Mouse (Mus musculus) liver, embryonic 11.5 days (tissue): ENCODE results near the gene Orc5. TPM values are rescaled to one million over a fixed set of nuclear protein-coding genes. Genes with fewer than 3 reads are reported as not detected.
"Not testable (repeated sequence)": the region's sequence is repeated elsewhere in the genome, so short reads cannot be mapped to it uniquely, and the experiment has no call there.

ENCODE experiments used
- ATAC-seq: fragments of 200-750 bp; cut with Nextera tagmentation; replicated peaks from 2 replicates; pipeline ENCODE4 v1.8.0; 2017; ENCODE audit warnings: moderate number of reproducible peaks, mild to moderate bottlenecking, moderate TSS enrichment, moderate library complexity; ENCODE audit not compliant: low FRiP score
- DNase-seq: peaks from one replicate; pipeline ENCODE4 v3.0.0-alpha.2; 2017; ENCODE audit warnings: low spot score
- H3K27ac ChIP-seq: fragments of 300-500 bp; sonication (generic); 2 replicates; pipeline ENCODE4 v1.5.1; 2014; ENCODE audit warnings: mild to moderate bottlenecking, low read depth, low read length, control low read depth
- H3K27me3 ChIP-seq: fragments of 300-500 bp; sonication (generic); replicated peaks from 2 replicates; pipeline ENCODE4 v1.6.1; 2014; ENCODE audit warnings: low read length, mixed read lengths; ENCODE audit not compliant: control insufficient read depth, insufficient read depth
- H3K36me3 ChIP-seq: fragments of 300-500 bp; sonication (generic); 2 replicates; pipeline ENCODE4 v1.6.1; 2014; ENCODE audit warnings: mild to moderate bottlenecking, low read length, moderate library complexity, mixed read lengths; ENCODE audit not compliant: control insufficient read depth, insufficient read depth
- H3K4me1 ChIP-seq: fragments of 300-500 bp; sonication (generic); replicated peaks from 2 replicates; pipeline ENCODE4 v1.6.1; 2014; ENCODE audit warnings: low read length, mixed read lengths; ENCODE audit not compliant: control insufficient read depth, insufficient read depth
- H3K4me2 ChIP-seq: fragments of 300-500 bp; sonication (generic); 2 replicates; pipeline ENCODE4 v1.6.1; 2014; ENCODE audit warnings: mild to moderate bottlenecking, control low read depth, moderate library complexity
- H3K4me3 ChIP-seq: fragments of 300-500 bp; sonication (generic); 2 replicates; pipeline ENCODE4 v1.5.1; 2014; ENCODE audit warnings: low read depth, low read length, control low read depth
- H3K9ac ChIP-seq: fragments of 300-500 bp; sonication (generic); 2 replicates; pipeline ENCODE4 v1.6.1; 2014; ENCODE audit warnings: low read depth, low read length, control low read depth
- H3K9me3 ChIP-seq: fragments of 300-500 bp; sonication (generic); 2 replicates; pipeline ENCODE4 v1.6.1; 2016; ENCODE audit warnings: low read length, inconsistent platforms, mixed read lengths; ENCODE audit not compliant: control insufficient read depth
- WGBS: fragments of 180-500 bp; shearing (Covaris S2); extraction: QIAGEN DNeasy Blood & Tissue Kit; methylation state at CpG from one replicate; pipeline ENCODE4 v1.1.7; 2014; 5-methylcytosine and 5-hydroxymethylcytosine counted together
- polyA plus RNA-seq: library from polyadenylated mRNA; unstranded; fragments of >200 nt; fragmentation: Nextera tagmentation; extraction: Ambion mirVana; gene quantifications from 2 replicates; pipeline ENCODE4 v1.2.1, GENCODE M21; 2014

Orc5 gene
- polyA plus RNA-seq, 1 experiment from 2014 or later, result 89.0 TPM

DNA sequence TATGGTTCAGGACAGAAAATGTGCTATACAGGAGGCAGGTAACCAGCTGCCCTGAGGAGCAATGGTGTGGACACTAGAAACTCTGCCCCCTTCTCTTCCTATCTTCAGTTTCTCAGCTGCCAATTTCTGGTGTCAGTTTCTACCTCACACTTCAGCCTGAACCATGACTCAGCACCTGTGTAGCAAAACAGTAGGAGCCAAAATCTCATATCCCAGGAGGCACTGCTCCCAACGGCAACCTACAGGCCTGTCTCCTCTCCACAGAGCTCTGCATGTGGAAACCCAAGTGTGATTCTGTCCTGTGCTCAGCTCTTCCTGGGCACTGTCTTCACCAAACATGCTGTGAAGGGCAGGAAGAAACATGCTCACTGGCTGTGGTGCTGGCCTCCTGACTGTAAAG lies 64.5 kb downstream of the Orc5 start:
- Histone ChIP-seq H3K4me1 (no peaks in the 10 kb centered on the region), H3K27ac (no peak overlapping the region), H3K9me3 (no peaks in the 10 kb centered on the region), H3K4me3 (no peak overlapping the region), H3K36me3 (peaks cover 2% of the 10 kb centered on the region; the same call in 1 of the 2 replicates), H3K27me3 (no peaks in the 10 kb centered on the region), H3K9ac (no peak overlapping the region), H3K4me2 (no peak overlapping the region)
- WGBS, result 46% methylated on average over 1 of the region's 1 CpGs
- DNase-seq (no peak), ATAC-seq (peak; percentile 70)

DNA sequence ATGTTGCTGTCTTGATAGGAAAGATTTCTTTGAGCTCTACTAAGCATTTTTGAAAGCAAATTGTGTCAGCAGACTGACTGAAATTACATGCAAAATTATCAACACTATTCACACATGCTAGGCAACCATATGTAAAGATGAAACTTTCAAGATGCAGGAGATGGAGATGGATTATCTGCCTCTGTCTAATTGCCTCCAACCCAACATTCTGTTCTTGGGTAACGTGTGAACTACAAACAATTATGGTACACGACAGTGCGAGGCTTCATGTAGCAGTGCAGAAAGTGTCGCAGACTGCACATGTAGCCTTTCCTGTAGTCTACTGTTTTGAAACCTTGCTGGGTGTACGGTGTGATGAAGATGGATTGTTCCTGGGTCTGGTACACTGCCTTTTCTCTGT lies 67.7 kb downstream of the Orc5 start:
- no peak for DNase-seq
- no peaks in the 10 kb centered on the region for H3K4me1 ChIP-seq
- no peak overlapping the region for H3K9ac ChIP-seq
- ATAC-seq, result no peak
- WGBS, result 91% methylated on average over 5 of the region's 5 CpGs
- no peak overlapping the region for H3K4me2 ChIP-seq
- no peaks in the 10 kb centered on the region for H3K36me3 ChIP-seq
- no peaks in the 10 kb centered on the region for H3K27me3 ChIP-seq
- H3K4me3 ChIP-seq, result no peak overlapping the region
- H3K9me3 ChIP-seq, result no peaks in the 10 kb centered on the region
- no peak overlapping the region for H3K27ac ChIP-seq

DNA sequence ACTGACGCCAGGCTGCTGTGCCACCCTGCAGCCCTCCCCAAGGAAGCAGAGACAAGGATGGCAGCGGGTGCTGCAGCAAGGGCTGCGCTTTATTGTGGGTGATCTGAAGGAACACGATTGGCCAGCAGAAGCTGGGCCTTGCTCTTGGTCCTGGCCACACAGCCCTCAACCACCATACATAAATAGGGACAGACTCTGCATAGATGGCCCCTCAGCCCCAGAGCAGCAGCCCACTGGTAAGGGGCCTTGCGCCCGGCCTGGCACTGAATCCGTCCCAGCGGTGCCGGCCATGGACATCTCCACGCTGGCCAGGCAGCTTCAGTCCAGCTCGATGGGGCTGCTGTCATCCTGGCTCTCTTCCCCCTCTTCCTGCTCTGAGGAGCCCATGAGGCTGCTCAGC lies 77.8 kb downstream of the Orc5 start:
- H3K36me3 ChIP-seq, DNase-seq, H3K27ac ChIP-seq, H3K4me3 ChIP-seq, H3K9ac ChIP-seq, H3K4me1 ChIP-seq, ATAC-seq, H3K27me3 ChIP-seq, H3K4me2 ChIP-seq, H3K9me3 ChIP-seq: not testable (repeated sequence)
- 85% methylated on average over 5 of the region's 11 CpGs for WGBS

DNA sequence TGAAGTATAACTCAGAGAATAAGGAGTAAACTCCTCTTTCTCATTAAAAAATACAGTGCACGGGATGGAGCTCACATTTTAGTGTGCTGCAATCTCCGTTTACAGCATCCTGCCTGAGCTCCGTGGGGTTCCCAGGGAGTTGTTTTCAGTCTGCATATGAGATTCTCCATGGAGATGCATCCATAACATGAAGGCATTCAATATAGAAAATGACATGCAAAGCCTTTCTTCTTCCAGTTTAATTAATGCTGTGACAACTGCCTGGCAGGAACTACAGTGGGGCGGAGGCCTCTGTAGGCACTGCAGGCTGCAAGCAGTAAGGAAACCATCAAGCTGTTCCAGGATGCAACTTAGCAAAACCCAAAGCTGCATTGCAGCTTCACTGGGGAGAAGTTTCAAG lies 79.0 kb downstream of the Orc5 start:
- 73% methylated on average over 4 of the region's 4 CpGs for WGBS
- Histone ChIP-seq H3K9me3 (no peaks in the 10 kb centered on the region), H3K4me2 (no peak overlapping the region), H3K4me1 (no peaks in the 10 kb centered on the region), H3K27me3 (no peaks in the 10 kb centered on the region), H3K4me3 (no peak overlapping the region), H3K9ac (no peak overlapping the region), H3K36me3 (no peaks in the 10 kb centered on the region), H3K27ac (no peak overlapping the region)
- DNase-seq (no peak), ATAC-seq (no peak)

DNA sequence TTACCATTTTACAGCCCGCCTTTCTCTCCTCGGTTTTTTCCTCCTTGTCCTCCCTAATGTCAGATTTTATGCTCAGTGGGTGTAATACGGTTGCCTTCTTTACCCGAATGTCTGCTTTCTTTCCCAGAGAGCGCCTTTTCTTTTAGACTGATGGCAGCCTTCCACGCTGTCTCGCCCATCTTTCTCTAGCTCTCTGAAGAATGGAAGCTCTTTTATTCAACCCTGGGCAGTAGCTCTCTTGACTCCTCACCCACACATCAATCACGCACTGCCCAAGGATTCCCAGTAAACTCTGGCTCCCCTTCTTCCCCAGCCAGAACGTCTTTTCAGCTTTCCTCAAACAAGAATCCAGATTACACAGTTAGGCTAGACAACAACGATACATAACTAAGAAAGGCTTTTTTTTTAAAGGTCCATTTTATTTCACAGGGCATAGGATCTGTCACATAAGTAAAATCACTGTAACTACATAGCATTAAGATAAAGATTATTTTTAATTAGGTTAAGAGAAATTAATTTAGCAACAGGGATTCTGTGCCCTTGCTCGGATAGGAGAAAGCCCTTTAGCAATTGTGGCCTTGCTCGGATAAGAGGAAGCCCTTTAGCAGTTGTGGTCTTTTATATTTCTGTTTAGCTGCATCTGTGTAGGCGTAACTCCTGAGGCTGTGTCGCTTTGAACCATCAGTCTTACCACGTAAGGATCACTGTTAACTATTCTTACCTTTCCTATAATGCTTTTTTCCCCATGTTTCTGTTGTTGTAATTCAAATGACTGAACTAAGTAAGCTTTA lies 97.2 kb downstream of the Orc5 start:
- Histone ChIP-seq H3K27me3 (no peaks in the 10 kb centered on the region), H3K9me3 (no peaks in the 10 kb centered on the region), H3K4me3 (no peak overlapping the region), H3K4me1 (no peaks in the 10 kb centered on the region), H3K36me3 (no peaks in the 10 kb centered on the region), H3K4me2 (no peak overlapping the region), H3K27ac (no peak overlapping the region), H3K9ac (no peak overlapping the region)
- ATAC-seq, result no peak
- no peak for DNase-seq
- 81% methylated on average over 15 of the region's 15 CpGs for whole genome bisulfite sequencing

DNA sequence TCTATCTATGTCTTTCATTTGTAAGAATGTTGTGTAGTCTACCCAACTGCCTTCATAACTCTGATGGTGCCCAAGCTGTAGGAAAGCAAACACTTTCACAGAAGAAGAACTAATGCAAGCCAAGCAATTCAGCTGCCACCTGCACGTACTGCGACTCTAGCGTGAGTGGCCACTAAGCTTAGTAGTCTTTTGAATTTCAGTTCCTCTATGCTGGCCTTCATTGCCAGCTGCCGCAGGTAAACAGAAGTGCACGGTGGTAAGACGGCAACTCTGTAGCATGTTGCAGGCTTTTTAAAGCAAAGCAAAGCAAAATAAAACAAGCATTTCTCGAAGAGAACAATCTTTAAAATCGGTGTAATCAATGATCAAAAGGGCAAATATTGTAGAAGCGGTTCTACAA lies 97.8 kb downstream of the Orc5 start:
- H3K27me3 ChIP-seq, result no peaks in the 10 kb centered on the region
- WGBS, result 82% methylated on average over 9 of the region's 9 CpGs

DNA sequence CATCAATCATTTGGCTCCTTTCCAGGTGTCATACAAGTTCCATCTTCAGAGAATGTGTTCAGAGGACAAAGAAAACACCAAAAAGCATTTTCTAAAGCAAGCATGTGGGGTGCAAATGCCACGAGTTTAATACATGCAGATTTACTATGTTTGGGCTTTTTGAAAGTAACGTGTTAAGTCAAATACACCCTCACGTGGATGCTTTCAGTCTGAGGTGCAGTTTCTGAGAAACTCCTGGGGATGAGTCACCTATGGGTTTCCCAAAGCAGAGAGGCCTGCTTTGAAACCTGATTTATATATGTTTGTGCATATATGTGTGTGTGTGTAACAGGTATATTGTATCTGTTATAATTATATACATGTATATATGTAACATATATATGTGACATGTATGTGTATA lies 98.5 kb downstream of the Orc5 start:
- DNase-seq (no peak), ATAC-seq (no peak)
- Histone ChIP-seq H3K4me3 (no peak overlapping the region), H3K4me1 (no peaks in the 10 kb centered on the region), H3K27me3 (no peaks in the 10 kb centered on the region), H3K36me3 (no peaks in the 10 kb centered on the region), H3K9me3 (no peaks in the 10 kb centered on the region), H3K4me2 (no peak overlapping the region), H3K27ac (no peak overlapping the region), H3K9ac (no peak overlapping the region)
- WGBS, result 65% methylated on average over 3 of the region's 3 CpGs

More for the DNA sequence above, 97.8 kb downstream of the Orc5 start:
- DNase-seq (no peak), ATAC-seq (no peak)
- Histone ChIP-seq H3K9me3 (no peaks in the 10 kb centered on the region), H3K9ac (no peak overlapping the region), H3K4me1 (no peaks in the 10 kb centered on the region), H3K4me2 (no peak overlapping the region), H3K36me3 (no peaks in the 10 kb centered on the region), H3K4me3 (no peak overlapping the region), H3K27ac (no peak overlapping the region)

DNA sequence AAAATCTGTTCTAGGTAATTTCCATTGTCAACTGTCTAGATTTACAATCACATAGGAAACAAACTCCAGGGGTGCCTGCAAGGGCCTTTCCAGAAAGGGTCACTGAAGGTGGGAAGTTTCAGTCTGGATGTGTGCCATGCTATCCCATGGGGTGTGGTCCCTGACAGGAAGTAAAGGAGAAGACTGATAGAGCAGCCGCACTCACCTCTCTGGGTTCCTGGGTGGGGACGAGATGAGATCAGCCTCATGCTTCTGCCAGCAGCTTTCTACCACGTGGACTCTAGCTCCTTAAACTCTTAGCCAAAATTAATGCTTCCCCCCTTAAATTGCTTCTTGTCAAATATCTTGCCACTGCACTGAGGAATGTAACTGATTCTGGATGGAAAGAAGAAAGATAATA lies 100.7 kb downstream of the Orc5 start:
- no peaks in the 10 kb centered on the region for H3K27me3 ChIP-seq
- H3K4me2 ChIP-seq, result no peak overlapping the region
- H3K9ac ChIP-seq, result no peak overlapping the region
- H3K9me3 ChIP-seq, result no peaks in the 10 kb centered on the region
- DNase-seq, result no peak
- no peaks in the 10 kb centered on the region for H3K36me3 ChIP-seq
- no peaks in the 10 kb centered on the region for H3K4me1 ChIP-seq
- no peak for ATAC-seq
- 53% methylated on average over 3 of the region's 3 CpGs for WGBS
- no peak overlapping the region for H3K27ac ChIP-seq
- H3K4me3 ChIP-seq, result no peak overlapping the region
